Mouse (Mus musculus) gastrocnemius, postnatal 10 days (tissue): Measurements from ENCODE around the gene Zfp518a. TPM values are rescaled to one million over a fixed set of nuclear protein-coding genes. Genes with fewer than 3 reads are reported as not detected.

Source experiments
- DNase-seq: peaks from one replicate; pipeline ENCODE4 v3.0.0; 2021; ENCODE audit warnings: mixed read lengths
- long read RNA-seq, 2 experiments: library from polyadenylated mRNA; stranded (forward); transcript quantifications; one replicate each; pipeline ENCODE4 v2.0.0; 2021
- total RNA-seq, 2 experiments: library from RNA; stranded (reverse); gene quantifications; 2 replicates each; pipeline ENCODE4 v1.2.3; 2021

Zfp518a gene
- 1 to 10 TPM; 7.4 to 7.9 TPM for total RNA-seq
- long read RNA-seq, experiment 1, full-length matches to known transcripts = 1 of 6 reads
- long read RNA-seq, experiment 1, partial matches to known transcripts = 0 of 6 reads
- long read RNA-seq, experiment 1, other reads (novel, unspliced or antisense) = 5 of 6 reads
- long read RNA-seq, experiment 2, full-length matches to known transcripts = 1 of 6 reads
- long read RNA-seq, experiment 2, partial matches to known transcripts = 0 of 6 reads
- long read RNA-seq, experiment 2, other reads (novel, unspliced or antisense) = 5 of 6 reads

DNA sequence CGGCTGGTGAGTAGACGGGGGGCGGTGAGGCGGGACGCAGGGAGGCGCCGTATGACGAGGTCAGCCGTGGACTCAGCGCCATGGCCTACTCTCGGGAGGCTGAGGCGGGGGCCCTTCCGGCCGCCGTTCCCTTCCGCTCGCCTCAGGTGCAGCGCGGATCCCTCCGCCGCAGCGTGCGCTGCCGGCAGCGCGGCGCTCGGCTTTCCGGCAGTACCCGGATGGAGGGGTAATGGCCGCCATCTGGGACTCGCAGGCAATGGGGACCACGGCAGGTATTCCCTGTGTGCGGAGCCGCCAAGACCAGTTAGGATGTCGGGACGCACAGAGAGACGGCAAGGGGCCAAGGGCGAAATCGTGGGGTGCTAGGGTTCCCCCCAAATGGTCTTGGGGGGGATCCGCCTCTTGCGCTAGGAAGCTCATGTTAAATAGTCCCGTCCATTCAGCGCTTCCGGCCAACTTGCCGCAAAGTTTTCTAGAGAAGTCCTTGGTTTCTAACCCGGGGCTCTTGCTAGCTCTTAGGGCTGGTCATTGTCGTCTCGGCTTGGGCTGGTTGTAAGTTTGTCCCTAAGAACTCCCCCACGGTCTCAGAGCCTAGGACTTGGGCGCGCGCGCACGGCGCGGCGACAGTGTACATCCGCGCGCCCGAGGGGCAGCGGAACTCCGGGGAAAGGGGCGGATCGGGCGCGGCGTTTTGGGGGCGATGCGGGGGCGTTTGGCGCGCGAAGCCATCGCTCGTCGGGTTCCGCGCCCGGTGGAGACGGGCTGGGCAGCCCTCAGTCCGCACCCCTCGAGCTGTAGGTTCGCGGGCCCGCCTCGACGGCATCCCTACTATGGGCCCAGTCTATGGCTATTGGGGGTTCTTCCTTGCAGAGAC lies at the start of gene Zfp518a:
Gene Zfp518a, plus strand, starts transcription at position 187 of the 874 bp plus-strand sequence.
- DNase-seq = peak; percentile 89

DNA sequence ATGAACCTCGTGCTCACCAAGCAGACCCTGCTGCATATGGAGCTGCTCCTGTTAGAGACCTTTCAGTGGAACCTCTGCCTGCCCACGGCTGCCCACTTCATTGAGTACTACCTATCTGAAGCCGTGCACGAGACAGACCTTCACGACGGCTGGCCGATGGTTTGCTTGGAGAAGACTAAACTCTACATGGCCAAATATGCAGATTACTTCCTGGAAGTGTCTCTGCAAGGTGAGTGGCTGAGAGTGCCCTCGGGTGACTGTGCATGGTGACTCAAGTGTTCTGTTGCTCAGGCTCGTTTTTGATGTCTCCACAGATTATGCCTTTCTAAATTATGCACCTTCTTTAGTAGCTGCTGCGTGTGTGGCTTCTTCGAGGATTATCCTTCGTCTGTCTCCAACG lies 49.8 kb upstream of the Zfp518a start:
- DNase-seq = no peak

- DNase-seq = no peak
Measured at GRCm38 (mm10) chr19:40849391-40849790, 45.1 kb upstream of the Zfp518a start.

DNA sequence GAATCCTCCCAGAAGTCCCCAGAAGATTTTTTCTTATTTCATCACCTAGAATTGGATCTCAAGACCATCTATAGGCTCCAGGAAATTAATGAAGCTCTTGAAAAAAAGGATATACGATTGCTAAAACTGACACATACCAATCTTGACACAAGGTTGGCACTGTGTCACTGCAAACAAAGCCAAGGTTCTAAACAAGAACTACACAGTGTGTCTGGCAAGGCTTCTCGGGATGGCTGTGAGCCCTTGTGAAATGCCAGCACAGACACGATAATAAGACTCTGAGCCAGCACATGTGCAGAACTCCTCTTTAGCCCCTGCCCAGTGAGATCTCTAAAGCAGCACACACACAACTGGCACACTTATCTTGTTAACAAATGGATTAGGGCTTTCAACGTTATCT lies 35.0 kb upstream of the Zfp518a start:
- DNase-seq = no peak

DNA sequence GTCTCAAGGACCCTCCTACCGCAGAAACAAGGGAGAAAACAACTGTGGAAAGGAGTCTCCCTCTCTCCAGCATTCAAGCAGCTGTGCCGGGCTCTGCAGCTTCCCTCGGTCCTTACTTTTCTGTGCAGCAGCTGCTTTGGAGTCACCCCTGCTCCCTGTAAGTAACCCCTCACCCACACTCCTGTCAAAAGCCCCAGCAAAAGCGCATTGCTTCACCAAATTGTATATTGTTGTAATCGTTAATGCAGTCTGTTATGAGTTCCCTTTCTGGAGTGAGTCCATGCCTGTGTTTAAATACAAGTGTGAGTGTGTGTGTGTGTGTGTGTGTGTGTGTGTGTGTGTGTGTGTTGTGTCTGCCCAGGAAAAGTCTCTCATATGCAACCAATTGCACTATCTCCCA lies 26.2 kb upstream of the Zfp518a start:
- no peak for DNase-seq

GRCm38 (mm10) chr19:40869425-40870105 lies 24.9 kb upstream of the Zfp518a start:
- no peak for DNase-seq

DNA sequence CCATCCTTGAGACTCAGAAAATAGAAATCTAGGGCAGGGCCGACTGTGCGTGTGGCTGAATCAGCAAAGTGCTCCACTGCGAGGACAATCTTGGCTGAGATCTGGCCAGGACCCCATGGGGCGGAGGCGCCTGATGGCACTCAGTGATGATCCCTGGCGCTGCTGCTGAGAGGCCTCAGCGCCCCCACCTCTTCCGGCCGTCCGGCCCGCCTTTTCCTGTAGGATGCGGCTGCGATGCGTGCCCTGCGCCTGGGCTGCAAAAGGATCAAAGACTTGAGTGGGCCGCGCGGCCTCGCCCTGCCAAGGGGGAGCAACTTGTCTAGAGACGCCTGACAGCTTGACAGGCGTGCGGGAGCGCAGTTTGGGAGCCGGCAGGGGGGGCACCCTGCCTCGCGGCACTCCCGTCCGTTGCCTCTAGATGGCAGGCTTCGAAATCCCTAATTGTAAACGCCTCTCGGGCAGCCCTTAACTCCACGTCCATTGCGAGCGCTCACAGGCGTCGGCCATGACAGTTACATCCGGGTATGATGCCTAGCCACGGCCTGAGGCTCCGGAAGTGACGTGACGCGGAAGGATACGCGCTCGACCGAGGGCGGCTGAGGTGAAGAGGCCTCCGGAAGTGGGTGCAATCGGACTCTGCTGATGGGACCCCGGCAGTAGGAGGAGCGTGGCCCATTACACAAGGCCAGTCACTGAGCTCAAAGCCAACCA lies 21.4 kb upstream of the Zfp518a start:
- DNase-seq = peak; percentile 89

DNA sequence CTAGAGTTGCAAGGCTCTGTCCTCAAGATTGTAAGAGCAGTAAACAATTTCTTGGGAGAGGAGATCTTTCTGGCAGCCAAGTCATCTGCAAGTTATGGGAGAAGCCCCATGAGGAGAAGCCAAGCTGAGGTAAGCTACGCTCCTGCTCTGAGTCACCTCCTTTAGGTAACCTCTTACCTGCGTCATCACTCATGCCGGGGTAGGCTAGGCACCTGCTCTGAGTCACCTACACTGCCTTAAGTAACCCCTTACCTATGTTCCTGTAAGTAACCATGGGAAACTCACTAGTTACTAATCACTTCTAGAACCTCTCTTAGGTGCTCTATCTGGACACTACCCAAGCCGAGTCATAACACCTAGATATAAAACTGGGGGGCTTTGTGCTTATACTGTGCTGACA lies 12.8 kb upstream of the Zfp518a start:
- DNase-seq = no peak

DNA sequence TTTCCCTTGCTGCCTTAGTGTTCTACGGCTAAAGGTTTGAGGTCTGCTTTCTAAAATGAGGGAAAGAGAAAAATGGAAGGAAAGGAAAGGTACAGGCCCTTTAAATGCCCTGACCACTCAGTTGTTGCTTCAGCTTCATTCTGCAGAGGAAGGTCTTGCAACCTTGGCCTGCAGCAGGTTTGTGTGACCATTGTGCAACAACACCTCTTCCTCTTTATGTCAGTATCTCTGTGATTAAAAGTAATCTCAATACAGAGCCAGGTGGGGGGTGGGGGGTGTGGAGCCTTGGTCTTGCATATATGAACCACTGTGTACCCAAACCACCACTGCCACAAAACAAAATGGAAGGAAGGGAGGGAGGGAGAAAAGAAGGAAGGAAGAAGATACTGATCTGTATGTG lies 5.6 kb upstream of the Zfp518a start:
- no peak for DNase-seq

- peak; percentile 18 for DNase-seq
Measured at GRCm38 (mm10) chr19:40894071-40894506, 416 bp upstream of the Zfp518a start.

GRCm38 (mm10) chr19:40895393-40895703 lies 843 bp downstream of the Zfp518a start:
- DNase-seq = no peak

DNA sequence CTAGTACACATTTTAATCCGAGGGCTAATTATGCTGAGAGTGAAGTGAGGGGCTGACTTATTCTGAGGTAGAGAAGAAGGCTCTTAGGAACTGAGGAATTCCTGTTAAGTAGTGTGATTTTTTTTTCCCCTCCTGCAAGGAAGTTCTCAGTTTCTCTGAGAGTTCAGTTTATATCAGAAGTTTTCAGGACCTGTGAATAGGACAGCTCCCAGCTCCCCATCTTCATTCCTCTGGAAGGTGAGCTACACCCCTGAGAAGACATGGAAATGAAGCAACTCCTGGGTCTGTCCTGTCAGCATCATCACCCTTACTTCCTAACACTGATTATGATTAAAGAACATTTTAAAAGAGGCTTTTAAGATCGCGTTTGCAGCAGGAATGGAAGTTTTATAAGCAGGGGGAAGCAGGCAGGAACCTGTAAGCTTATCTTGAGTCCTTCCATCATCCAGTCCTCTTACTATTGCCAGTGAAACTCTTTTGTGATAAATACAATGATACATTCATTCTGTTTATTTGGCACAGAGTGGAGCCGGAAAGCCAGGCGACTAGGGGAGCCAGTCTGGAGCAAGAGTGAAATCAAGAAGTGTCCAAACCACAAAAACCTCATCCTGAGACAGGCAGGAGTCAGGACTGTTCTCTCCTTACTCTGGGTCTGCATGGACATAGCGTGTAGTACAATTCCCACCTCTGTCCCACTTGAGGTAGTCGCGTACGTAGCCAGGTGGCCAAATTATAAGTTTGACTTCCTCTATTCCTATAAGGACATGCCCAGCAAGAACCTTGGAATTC lies 37.3 kb downstream of the Zfp518a start:
- DNase-seq = no peak

GRCm38 (mm10) chr19:40935376-40935775 lies 40.9 kb downstream of the Zfp518a start:
- DNase-seq = no peak

GRCm38 (mm10) chr19:40936038-40936437 lies 41.5 kb downstream of the Zfp518a start:
- no peak for DNase-seq

DNA sequence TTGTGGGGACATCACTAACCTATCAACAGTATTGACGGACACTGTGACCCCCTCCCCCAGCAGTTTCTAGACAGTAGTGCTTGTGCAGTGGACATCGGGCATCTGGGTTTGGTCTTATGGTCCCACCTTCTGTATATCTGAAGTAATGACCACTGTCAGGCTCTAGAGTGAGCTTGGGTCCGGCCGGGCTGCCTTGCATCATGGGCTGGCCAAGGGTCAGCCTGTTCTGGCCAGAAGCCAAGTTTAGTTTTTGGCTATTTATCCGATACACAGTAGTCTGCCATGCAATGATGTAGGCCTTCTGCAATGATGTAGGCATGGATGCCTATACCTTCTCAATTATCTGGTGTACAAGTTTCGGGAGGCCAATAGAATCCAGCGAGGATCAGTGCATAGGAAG lies 49.0 kb downstream of the Zfp518a start:
- no peak for DNase-seq

GRCm38 (mm10) chr19:40946937-40947577 lies 52.6 kb downstream of the Zfp518a start:
- DNase-seq = no peak

- DNase-seq = no peak
Measured at GRCm38 (mm10) chr19:40958981-40959380, 64.5 kb downstream of the Zfp518a start.

GRCm38 (mm10) chr19:40962988-40963387 lies 68.5 kb downstream of the Zfp518a start:
- peak; percentile 66 for DNase-seq

GRCm38 (mm10) chr19:40964367-40964891 lies 69.9 kb downstream of the Zfp518a start:
- no peak for DNase-seq

GRCm38 (mm10) chr19:40964936-40965850 lies 70.7 kb downstream of the Zfp518a start:
- DNase-seq = no peak
